Mouse (Mus musculus): ENCODE data around the gene Pam16.

GRCm38 (mm10) chr16:4640267-4641005, 15.6 kb upstream of the Pam16 start:
- TF ChIP-seq ZNF384 (IDR thresholded peaks at IDR 0.05; ENCODE audit: low read depth, low read length), result no peak
- no peak for TF ChIP-seq HCFC1 (IDR thresholded peaks at IDR 0.05; ENCODE audit: borderline replicate concordance, insufficient read depth, low read length)
